Mouse (Mus musculus): ENCODE measurements around the gene Zfp185.
"Not testable (repeated sequence)": the region's sequence is repeated elsewhere in the genome, so short reads cannot be mapped to it uniquely, and the experiment has no call there.

The Zfp185 gene

GRCm38 (mm10) chrX:73062323-73062722 is 75.2 kb downstream of the Zfp185 start:
- no peak for DNase-seq (ENCODE audit: low read depth, low spot score)

GRCm38 (mm10) chrX:73063512-73064414 is 76.6 kb downstream of the Zfp185 start:
- DNase-seq (ENCODE audit: low read depth, low spot score) = no peak

GRCm38 (mm10) chrX:73064415-73064793 is 77.3 kb downstream of the Zfp185 start, which contains the start of gene Pnma3:
Gene Pnma3 (plus strand): TSS chrX:73064787.
- DNase-seq (ENCODE audit: low read depth, low spot score) = no peak

- not testable (repeated sequence) for DNase-seq (ENCODE audit: low read depth, low spot score)
Measured at GRCm38 (mm10) chrX:73066765-73067312, 79.7 kb downstream of the Zfp185 start.
